Mouse (Mus musculus) ovary, adult 18-20 months (tissue): ENCODE results near the gene Phf12.
"Not testable (repeated sequence)": the region's sequence is repeated elsewhere in the genome, so short reads cannot be mapped to it uniquely, and the experiment has no call there.

Experiments
- DNase-seq: peaks from one replicate; pipeline ENCODE4 v3.0.0; 2022; ENCODE audit warnings: low spot score, mixed read lengths

Gene Phf12

GRCm38 (mm10) chr11:78031947-78032808, 49.6 kb downstream of the Phf12 start, which contains the start of gene Dhrs13:
TSS of gene Dhrs13 (plus strand) at chr11:78032280.
- peak; percentile 83 for DNase-seq

- DNase-seq = no peak
Observed at GRCm38 (mm10) chr11:78032809-78033195, 50.2 kb downstream of the Phf12 start.

GRCm38 (mm10) chr11:78033931-78034617, 51.5 kb downstream of the Phf12 start:
- DNase-seq = no peak

GRCm38 (mm10) chr11:78036791-78037190, 54.2 kb downstream of the Phf12 start:
- no peak for DNase-seq

- DNase-seq = peak; percentile 18
Observed at GRCm38 (mm10) chr11:78037831-78038752, 55.5 kb downstream of the Phf12 start, which contains the start of gene Flot2. TSS of gene Flot2 (plus strand) at chr11:78037931.

- DNase-seq = no peak
Observed at GRCm38 (mm10) chr11:78040878-78041277, 58.3 kb downstream of the Phf12 start.

- not testable (repeated sequence) for DNase-seq
Observed at GRCm38 (mm10) chr11:78042290-78042870, 59.8 kb downstream of the Phf12 start.

- DNase-seq = peak; percentile 75
Observed at GRCm38 (mm10) chr11:78044758-78045251, 62.3 kb downstream of the Phf12 start.

GRCm38 (mm10) chr11:78048637-78049036, 66.1 kb downstream of the Phf12 start:
- not testable (repeated sequence) for DNase-seq

- DNase-seq = no peak
Observed at GRCm38 (mm10) chr11:78053078-78053477, 70.5 kb downstream of the Phf12 start.

- DNase-seq = no peak
Observed at GRCm38 (mm10) chr11:78056946-78057345, 74.4 kb downstream of the Phf12 start.

GRCm38 (mm10) chr11:78059833-78060757, 77.5 kb downstream of the Phf12 start:
- peak; percentile 79 for DNase-seq

GRCm38 (mm10) chr11:78062563-78062962, 80.0 kb downstream of the Phf12 start:
- DNase-seq = no peak

GRCm38 (mm10) chr11:78065906-78066305, 83.4 kb downstream of the Phf12 start:
- no peak for DNase-seq

GRCm38 (mm10) chr11:78066641-78067040, 84.1 kb downstream of the Phf12 start:
- no peak for DNase-seq

GRCm38 (mm10) chr11:78067566-78067965, 85.0 kb downstream of the Phf12 start:
- no peak for DNase-seq

GRCm38 (mm10) chr11:78069130-78069529, 86.6 kb downstream of the Phf12 start:
- DNase-seq = no peak

GRCm38 (mm10) chr11:78069646-78070045, 87.1 kb downstream of the Phf12 start:
- no peak for DNase-seq

GRCm38 (mm10) chr11:78071938-78072337, 89.4 kb downstream of the Phf12 start:
- DNase-seq = no peak

GRCm38 (mm10) chr11:78072425-78073130, 90.0 kb downstream of the Phf12 start:
- DNase-seq = no peak
